Mouse (Mus musculus) stomach, embryonic 15.5 days (tissue): ENCODE measurements around the gene Btbd11. TPM values are rescaled to one million over a fixed set of nuclear protein-coding genes. Genes with fewer than 3 reads are reported as not detected.
A peak's percentile ranks its signal among the peaks of the same experiment; 100 is the strongest.

ENCODE experiments used
- ATAC-seq: fragments of 200-750 bp; cut with Nextera tagmentation; 2 replicates; pipeline ENCODE4 v1.8.0; 2017; ENCODE audit warnings: low read depth, moderate number of reproducible peaks, moderate TSS enrichment; ENCODE audit not compliant: insufficient read depth, low FRiP score
- H3K27ac ChIP-seq: fragments of 300-500 bp; sonication (generic); 2 replicates; pipeline ENCODE4 v1.5.1; 2015; ENCODE audit warnings: mild to moderate bottlenecking, inconsistent platforms
- H3K27me3 ChIP-seq: fragments of 300-500 bp; sonication (generic); replicated peaks from 2 replicates; pipeline ENCODE4 v1.6.1; 2015; ENCODE audit warnings: inconsistent platforms
- H3K36me3 ChIP-seq: fragments of 300-500 bp; sonication (generic); 2 replicates; pipeline ENCODE4 v1.6.1; 2015; ENCODE audit warnings: inconsistent platforms
- H3K4me1 ChIP-seq: fragments of 300-500 bp; sonication (generic); 2 replicates; pipeline ENCODE4 v1.6.1; 2015; ENCODE audit warnings: inconsistent platforms
- H3K4me2 ChIP-seq: fragments of 300-500 bp; sonication (generic); 2 replicates; pipeline ENCODE4 v1.6.1; 2015; ENCODE audit warnings: mild to moderate bottlenecking, inconsistent platforms
- H3K4me3 ChIP-seq: fragments of 300-500 bp; sonication (generic); replicated peaks from 2 replicates; pipeline ENCODE4 v1.5.1; 2015; ENCODE audit warnings: inconsistent platforms
- H3K9ac ChIP-seq: fragments of 300-500 bp; sonication (generic); 2 replicates; pipeline ENCODE4 v1.6.1; 2015; ENCODE audit warnings: inconsistent platforms
- H3K9me3 ChIP-seq: fragments of 300-500 bp; sonication (generic); 2 replicates; pipeline ENCODE4 v1.6.1; 2016; ENCODE audit warnings: inconsistent platforms
- WGBS: fragments of 180-500 bp; shearing (Covaris S2); methylation state at CpG from one replicate; pipeline ENCODE4 v1.1.7; 2015; 5-methylcytosine and 5-hydroxymethylcytosine counted together
- polyA plus RNA-seq: library from polyadenylated mRNA; unstranded; fragments of >200 nt; fragmentation: Nextera tagmentation; extraction: Ambion mirVana; gene quantifications from 2 replicates; pipeline ENCODE4 v1.2.1, GENCODE M21; 2015

Gene Btbd11
- polyA plus RNA-seq, 1 experiment from 2014 or later: 2.2 TPM

GRCm38 (mm10) chr10:85437217-85437616, 50.6 kb downstream of the Btbd11 start:
- no peak overlapping the region for H3K27ac ChIP-seq
- no peaks in the 10 kb centered on the region for H3K36me3 ChIP-seq
- H3K27me3 ChIP-seq: no peaks in the 10 kb centered on the region
- ATAC-seq: no peak
- WGBS: 86% methylated on average over 3 of the region's 3 CpGs
- H3K9me3 ChIP-seq: no peaks in the 10 kb centered on the region
- H3K4me3 ChIP-seq: no peak overlapping the region
- no peak overlapping the region for H3K9ac ChIP-seq
- no peaks in the 10 kb centered on the region for H3K4me1 ChIP-seq
- no peak overlapping the region for H3K4me2 ChIP-seq

DNA sequence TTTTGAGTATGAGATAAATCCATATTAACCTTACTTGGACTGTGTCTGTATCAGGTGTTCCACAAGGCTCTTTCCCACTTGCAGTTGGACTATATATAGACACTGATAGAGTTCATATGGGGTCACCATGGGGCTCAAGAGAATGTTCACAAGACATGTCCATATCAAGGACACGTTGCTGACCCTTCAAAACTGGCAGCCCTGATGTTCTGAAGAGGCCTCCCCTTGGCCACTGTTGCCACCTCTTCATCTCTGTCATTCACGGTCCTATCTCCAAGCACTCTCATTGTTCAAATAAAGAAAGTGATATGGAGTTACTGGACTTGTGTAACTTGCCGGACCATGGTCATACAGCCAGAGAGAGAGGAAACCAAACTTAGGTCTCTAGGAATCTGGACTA, 56.8 kb downstream of the Btbd11 start:
- 74% methylated on average over 3 of the region's 3 CpGs for WGBS
- Histone ChIP-seq H3K9ac (no peak overlapping the region), H3K4me2 (no peak overlapping the region), H3K9me3 (no peaks in the 10 kb centered on the region), H3K27ac (no peak overlapping the region), H3K4me1 (no peaks in the 10 kb centered on the region), H3K4me3 (no peak overlapping the region), H3K27me3 (no peaks in the 10 kb centered on the region), H3K36me3 (no peaks in the 10 kb centered on the region)
- no peak for ATAC-seq

DNA sequence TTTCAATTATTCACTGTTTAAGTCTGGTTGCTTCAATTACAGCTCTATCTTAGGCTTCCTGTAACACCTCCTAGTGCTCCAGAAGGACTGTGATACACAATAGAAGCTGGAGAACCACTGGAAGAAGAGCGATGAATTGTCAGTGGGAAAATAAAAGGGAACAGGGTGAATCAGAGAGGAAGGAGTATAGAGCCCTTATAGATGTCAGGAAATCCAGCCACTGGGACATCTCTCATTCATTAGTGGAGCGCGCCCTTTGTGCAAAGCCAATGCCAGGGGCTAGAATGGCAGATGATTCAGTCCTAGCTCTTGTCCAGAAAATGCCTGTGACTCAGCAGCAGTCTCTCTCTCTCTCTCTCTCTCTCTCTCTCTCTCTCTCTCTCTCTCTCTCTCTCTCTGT, 59.3 kb downstream of the Btbd11 start:
- 92% methylated on average over 3 of the region's 3 CpGs for WGBS
- no peaks in the 10 kb centered on the region for H3K9me3 ChIP-seq
- ATAC-seq: no peak

GRCm38 (mm10) chr10:85446700-85447099, 60.1 kb downstream of the Btbd11 start:
- ATAC-seq: no peak
- H3K27ac ChIP-seq: no peak overlapping the region
- H3K4me2 ChIP-seq: no peak overlapping the region
- H3K9ac ChIP-seq: no peak overlapping the region
- no peaks in the 10 kb centered on the region for H3K9me3 ChIP-seq
- H3K27me3 ChIP-seq: no peaks in the 10 kb centered on the region
- WGBS: 78% methylated on average over 1 of the region's 1 CpGs
- H3K4me3 ChIP-seq: no peak overlapping the region
- no peaks in the 10 kb centered on the region for H3K36me3 ChIP-seq
- H3K4me1 ChIP-seq: no peaks in the 10 kb centered on the region

More for the DNA sequence above, 59.3 kb downstream of the Btbd11 start:
- Histone ChIP-seq H3K4me1 (no peaks in the 10 kb centered on the region), H3K4me2 (no peak overlapping the region), H3K27ac (no peak overlapping the region), H3K27me3 (no peaks in the 10 kb centered on the region), H3K36me3 (no peaks in the 10 kb centered on the region), H3K4me3 (no peak overlapping the region), H3K9ac (no peak overlapping the region)

DNA sequence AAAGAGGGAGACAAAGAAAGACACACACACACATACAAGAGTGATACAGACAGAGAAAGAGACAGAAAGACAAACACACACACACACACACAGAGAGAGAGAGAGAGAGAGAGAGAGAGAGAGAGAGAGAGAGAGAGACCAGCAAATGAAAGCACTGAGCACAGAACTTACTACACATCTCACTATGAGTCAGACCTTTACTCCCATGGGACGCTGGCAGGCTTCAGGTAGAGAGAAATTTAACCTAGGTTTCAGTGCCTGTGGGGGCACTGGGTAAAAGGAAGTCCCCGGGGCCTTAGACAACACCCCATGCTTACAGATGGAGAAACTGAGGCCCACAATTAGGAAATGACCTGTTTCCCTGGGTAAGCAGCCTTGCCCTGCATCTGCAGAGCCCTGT, 61.3 kb downstream of the Btbd11 start:
- H3K27me3 ChIP-seq: no peaks in the 10 kb centered on the region
- no peak overlapping the region for H3K9ac ChIP-seq
- no peaks in the 10 kb centered on the region for H3K36me3 ChIP-seq
- H3K9me3 ChIP-seq: no peaks in the 10 kb centered on the region
- WGBS: 76% methylated on average over 2 of the region's 2 CpGs
- ATAC-seq: no peak
- H3K4me1 ChIP-seq: no peaks in the 10 kb centered on the region
- H3K27ac ChIP-seq: no peak overlapping the region
- H3K4me2 ChIP-seq: no peak overlapping the region
- no peak overlapping the region for H3K4me3 ChIP-seq

DNA sequence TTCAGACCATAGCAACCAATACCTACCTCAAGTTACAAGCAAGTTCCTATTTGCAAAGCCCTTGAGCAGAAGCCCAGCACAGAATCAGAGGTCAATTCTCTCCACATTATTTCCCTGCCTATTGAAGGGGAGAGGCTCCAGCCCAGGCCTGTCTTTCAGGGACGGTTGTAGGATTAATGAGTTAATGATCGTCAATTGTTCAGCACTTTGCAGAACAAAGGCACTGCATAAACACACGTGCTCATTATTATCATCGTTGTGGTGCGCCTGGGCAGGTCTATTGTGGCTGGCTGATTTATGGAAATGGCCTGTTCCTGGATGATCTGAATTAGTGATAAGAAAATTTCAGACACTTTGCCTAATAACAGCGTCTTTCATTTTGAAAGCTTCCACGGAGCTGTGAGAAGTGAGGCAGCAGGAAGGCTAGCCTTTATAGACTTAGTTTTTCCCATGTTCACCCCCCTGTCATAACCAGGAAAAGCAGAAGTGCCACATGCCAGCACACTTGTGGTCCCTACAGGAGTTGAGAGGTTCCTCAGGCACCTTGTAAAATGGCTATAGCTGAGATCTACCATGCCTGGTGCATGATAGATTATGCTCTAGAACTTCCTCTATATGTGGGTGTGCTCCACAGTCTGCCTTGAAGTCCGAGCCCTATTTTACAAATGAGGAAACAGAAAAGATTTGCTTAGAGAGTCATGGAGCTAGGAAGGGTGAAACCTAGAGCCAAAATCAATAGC, 65.2 kb downstream of the Btbd11 start:
- 34% methylated on average over 8 of the region's 8 CpGs for WGBS
- H3K27me3 ChIP-seq: no peaks in the 10 kb centered on the region
- ATAC-seq: no peak

DNA sequence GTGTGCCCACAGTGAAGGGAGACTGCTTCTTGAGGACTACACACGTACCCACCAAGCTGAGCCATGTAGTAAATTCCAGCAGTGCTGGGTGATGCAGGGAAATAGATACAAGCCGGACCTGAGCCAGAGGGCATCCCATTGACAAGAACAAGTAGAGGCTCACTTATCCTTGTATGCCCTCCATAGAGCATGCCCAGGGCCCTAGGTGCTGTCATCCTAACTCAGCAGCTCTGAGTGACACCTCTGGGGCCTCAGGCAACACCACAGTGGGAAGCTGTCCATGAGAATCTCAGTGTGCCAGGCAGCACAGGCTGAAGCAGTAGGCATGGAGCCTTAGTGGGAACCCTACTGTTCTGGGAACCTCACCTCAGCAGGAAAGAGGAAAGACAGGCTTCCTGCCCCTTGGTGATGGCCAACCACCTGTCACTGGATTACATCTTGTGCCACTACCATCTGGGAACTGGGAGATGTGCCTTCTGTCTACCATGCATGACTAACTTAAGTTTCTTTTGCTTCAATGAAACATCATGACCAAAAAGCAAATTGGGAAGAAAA, 66.7 kb downstream of the Btbd11 start:
- H3K9me3 ChIP-seq: no peaks in the 10 kb centered on the region
- no peaks in the 10 kb centered on the region for H3K36me3 ChIP-seq
- H3K4me2 ChIP-seq: no peak overlapping the region
- no peaks in the 10 kb centered on the region for H3K27me3 ChIP-seq
- H3K9ac ChIP-seq: no peak overlapping the region
- no peak overlapping the region for H3K27ac ChIP-seq
- 82% methylated on average over 2 of the region's 2 CpGs for WGBS
- no peak overlapping the region for H3K4me3 ChIP-seq
- no peaks in the 10 kb centered on the region for H3K4me1 ChIP-seq
- no peak for ATAC-seq

More for the DNA sequence above, 65.2 kb downstream of the Btbd11 start:
- H3K4me3 ChIP-seq: no peak overlapping the region
- H3K4me1 ChIP-seq: no peaks in the 10 kb centered on the region
- H3K9me3 ChIP-seq: no peaks in the 10 kb centered on the region
- no peaks in the 10 kb centered on the region for H3K36me3 ChIP-seq
- no peak overlapping the region for H3K27ac ChIP-seq
- H3K9ac ChIP-seq: no peak overlapping the region
- H3K4me2 ChIP-seq: no peak overlapping the region

DNA sequence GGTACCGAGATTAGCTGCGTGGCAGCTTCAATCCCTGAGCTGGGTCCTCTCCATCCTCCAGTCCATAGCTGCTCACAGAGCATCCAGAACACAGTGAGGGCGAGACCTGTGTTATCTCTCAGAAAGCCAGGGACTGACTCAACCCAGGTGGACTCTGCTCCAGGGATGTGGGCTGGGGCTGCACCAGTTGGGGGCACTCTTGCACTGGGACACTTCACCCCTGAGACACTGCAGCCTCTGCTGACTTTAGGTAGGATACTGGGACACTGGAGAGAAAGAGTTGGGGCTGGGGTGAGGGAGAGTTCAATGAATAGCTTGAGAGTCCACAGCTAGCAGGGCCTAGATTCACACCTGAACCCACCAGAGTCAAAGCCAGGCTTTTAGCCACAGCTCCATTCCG, 69.4 kb downstream of the Btbd11 start:
- H3K36me3 ChIP-seq: no peaks in the 10 kb centered on the region
- H3K4me2 ChIP-seq: no peak overlapping the region
- no peaks in the 10 kb centered on the region for H3K27me3 ChIP-seq
- no peaks in the 10 kb centered on the region for H3K9me3 ChIP-seq
- H3K27ac ChIP-seq: no peak overlapping the region
- no peak overlapping the region for H3K9ac ChIP-seq
- ATAC-seq: no peak
- H3K4me1 ChIP-seq: peaks cover 5% of the 10 kb centered on the region; the same call in 1 of the 2 replicates
- no peak overlapping the region for H3K4me3 ChIP-seq
- 54% methylated on average over 4 of the region's 4 CpGs for WGBS

DNA sequence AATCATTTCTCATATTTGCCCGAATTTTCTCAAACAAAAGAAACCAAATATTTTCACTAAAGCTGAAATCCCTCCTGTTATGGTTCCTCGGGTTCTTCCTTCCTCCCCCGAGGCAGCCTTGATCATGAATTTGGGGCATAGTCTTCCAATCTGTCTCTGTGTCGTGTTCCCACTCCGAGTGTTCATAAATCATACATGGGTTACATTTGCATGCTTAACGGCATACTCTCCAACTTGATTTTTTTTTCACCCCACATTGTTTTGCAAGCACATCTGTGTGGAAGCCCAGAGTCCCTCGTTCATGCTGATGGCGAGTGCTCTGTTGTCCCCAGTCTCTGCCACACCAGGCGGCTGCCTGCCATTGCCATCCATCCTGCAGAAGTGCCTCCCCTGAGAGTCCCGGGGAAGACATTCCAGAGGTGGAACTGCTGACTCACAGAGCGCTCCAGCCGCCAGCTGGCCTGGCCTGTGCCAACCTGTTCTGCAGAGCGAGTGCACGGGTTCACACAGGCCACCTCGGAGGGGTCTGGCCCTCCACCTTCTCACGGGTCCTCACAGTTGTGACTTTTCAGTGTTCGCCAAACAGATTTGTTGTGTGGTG, 72.2 kb downstream of the Btbd11 start:
- H3K27ac ChIP-seq: no peak overlapping the region
- no peaks in the 10 kb centered on the region for H3K36me3 ChIP-seq
- 29% methylated on average over 17 of the region's 17 CpGs for WGBS
- H3K27me3 ChIP-seq: no peaks in the 10 kb centered on the region
- peak; percentile 63; the same call in 1 of the 2 replicates for ATAC-seq
- no peak overlapping the region for H3K4me3 ChIP-seq
- H3K4me1 ChIP-seq: peaks cover 5% of the 10 kb centered on the region; the same call in 1 of the 2 replicates
- 0 out of 2 replicates have a peak overlapping the region, but pooled peaks have one; percentile 14 for H3K4me2 ChIP-seq
- no peak overlapping the region for H3K9ac ChIP-seq
- H3K9me3 ChIP-seq: no peaks in the 10 kb centered on the region

DNA sequence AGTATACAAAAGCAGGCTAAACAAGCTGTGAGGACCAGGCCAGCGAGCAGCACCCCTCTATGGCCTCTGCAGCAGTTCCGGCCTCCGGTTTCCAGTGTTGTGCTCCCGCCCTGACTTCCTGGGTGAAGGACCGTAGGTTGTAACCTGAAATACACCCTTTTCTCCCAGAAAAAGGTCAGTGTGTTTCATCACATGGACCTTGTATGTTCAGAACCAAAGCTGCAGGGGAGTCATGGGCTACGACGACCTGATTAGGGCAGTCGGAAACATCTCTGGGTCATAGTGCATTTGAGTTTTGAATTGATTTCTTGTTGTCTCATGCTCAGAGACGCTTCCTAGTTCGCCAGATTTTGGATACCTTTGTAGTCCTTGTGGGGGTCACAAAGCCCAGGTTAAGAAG, 74.1 kb downstream of the Btbd11 start:
- H3K9me3 ChIP-seq: no peaks in the 10 kb centered on the region
- no peak overlapping the region for H3K4me2 ChIP-seq
- 90% methylated on average over 10 of the region's 10 CpGs for WGBS
- no peak for ATAC-seq
- no peak overlapping the region for H3K27ac ChIP-seq
- peaks cover 5% of the 10 kb centered on the region; the same call in 1 of the 2 replicates for H3K4me1 ChIP-seq
- no peak overlapping the region for H3K9ac ChIP-seq
- H3K4me3 ChIP-seq: no peak overlapping the region
- H3K27me3 ChIP-seq: no peaks in the 10 kb centered on the region
- H3K36me3 ChIP-seq: no peaks in the 10 kb centered on the region

DNA sequence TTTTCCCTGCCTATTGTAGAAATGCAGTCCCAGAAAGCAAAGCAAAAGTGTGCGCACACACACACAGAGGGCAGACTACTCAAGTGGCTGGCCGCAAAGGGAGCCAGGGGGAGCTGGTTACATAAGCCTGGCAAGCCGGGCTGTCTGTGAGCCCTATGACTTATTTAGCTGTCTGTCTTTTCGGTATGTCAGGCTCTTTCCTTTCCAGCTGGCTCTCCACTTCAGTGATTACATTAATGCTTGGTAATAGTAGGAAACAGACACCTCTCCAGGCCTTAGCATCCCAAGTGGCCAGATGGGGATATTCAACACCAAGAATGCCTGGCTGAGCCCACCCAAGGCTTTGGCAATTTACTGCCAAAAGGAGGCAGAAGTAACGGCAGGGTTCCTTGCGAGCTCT, 77.5 kb downstream of the Btbd11 start:
- H3K4me1 ChIP-seq: no peaks in the 10 kb centered on the region
- no peaks in the 10 kb centered on the region for H3K36me3 ChIP-seq
- WGBS: 44% methylated on average over 6 of the region's 6 CpGs
- no peaks in the 10 kb centered on the region for H3K27me3 ChIP-seq
- no peaks in the 10 kb centered on the region for H3K9me3 ChIP-seq
- no peak for ATAC-seq
- H3K4me2 ChIP-seq: no peak overlapping the region
- H3K9ac ChIP-seq: no peak overlapping the region
- H3K4me3 ChIP-seq: no peak overlapping the region
- no peak overlapping the region for H3K27ac ChIP-seq
